ENCODE assay signal across 7 mouse cellular contexts in the genomic region with DNA sequence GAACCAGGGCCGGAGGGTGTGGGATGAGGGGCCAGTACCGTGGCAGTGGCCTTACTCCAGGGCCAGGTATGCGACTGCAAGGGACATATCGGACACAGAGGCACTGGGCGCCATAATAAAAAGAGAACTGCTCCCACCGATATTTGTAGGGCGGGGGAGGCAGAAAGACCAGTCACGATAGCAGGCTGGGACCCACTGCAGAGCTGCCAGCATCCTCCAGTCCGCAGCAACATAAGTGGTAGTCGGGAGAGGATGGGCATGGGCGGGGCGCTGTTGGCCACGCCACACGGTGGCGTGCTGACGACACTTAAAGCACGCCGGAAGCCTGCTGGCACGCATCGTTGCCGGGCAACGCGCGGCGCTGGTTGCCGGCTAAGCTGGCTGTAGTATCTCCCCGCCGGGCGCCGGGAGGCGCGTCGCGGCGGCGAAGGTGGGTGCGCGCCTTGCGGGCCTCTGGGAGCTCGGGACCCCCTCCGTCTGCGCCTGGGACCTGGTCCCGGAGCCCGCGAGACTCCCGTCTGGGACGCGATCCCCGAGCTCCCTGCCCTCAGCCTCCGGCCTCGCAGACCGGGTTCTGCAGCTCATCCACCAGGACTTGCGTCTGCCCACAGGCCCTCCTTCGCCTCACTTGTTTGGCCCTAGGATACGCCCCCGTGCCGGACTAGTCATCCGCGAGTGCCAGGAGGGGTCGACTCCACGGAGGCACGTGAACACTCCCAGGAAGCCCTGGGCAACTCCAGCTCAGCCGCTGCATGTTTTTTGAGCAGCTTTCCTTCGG. TPM values are rescaled to one million over a fixed set of nuclear protein-coding genes. Genes with fewer than 3 reads are reported as not detected.
DNase-seq lines count a peak whose midpoint lies in the region; ATAC-seq lines count a peak whose summit lies in the region.

Gene Clba1, plus strand, starts transcription at position 351 of the 778 bp plus-strand sequence.

- peak within 1 kb of the TSS; percentile 54 for H3K9ac ChIP-seq in intestine, embryonic 16.5 days (ENCODE audit: low read depth, low read length)
- H3K9ac ChIP-seq in midbrain, embryonic 11.5 days (ENCODE audit: low read length), result peak within 1 kb of the TSS; percentile 71

- DNase-seq in adrenal gland, adult 18-20 months (ENCODE audit: low spot score in 2 of 2), result peak; percentile 85 to 87
- DNase-seq in embryo, embryonic 11 days, result peak; percentile 97
- peak; percentile 88 to 90 for DNase-seq in gastrocnemius, postnatal 36 days
- DNase-seq in left cerebral cortex, postnatal 36 days (ENCODE audit: low spot score in 2 of 2), result peak; percentile 91 to 94
- DNase-seq in midbrain, embryonic 11.5 days (ENCODE audit: low spot score, missing footprints), result peak; percentile 99
- DNase-seq in skeletal muscle tissue, adult 2 months (ENCODE audit: low read depth, low spot score), result peak; percentile 93

- H3K4me3 ChIP-seq in intestine, embryonic 16.5 days (ENCODE audit: low read length), result peak within 1 kb of the TSS; percentile 71
- peak within 1 kb of the TSS; percentile 66 for H3K4me3 ChIP-seq in midbrain, embryonic 11.5 days (ENCODE audit: low read depth, low read length)

- no peaks in the 10 kb centered on the region for H3K36me3 ChIP-seq in intestine, embryonic 16.5 days (ENCODE audit: control insufficient read depth, insufficient read depth, low read length)
- no peaks in the 10 kb centered on the region for H3K36me3 ChIP-seq in midbrain, embryonic 11.5 days (ENCODE audit: control insufficient read depth, insufficient read depth, low read length)

- no peaks in the 10 kb centered on the region for H3K9me3 ChIP-seq in intestine, embryonic 16.5 days (ENCODE audit: control insufficient read depth, low read length)
- H3K9me3 ChIP-seq in midbrain, embryonic 11.5 days (ENCODE audit: control insufficient read depth, low read length), result no peaks in the 10 kb centered on the region

- H3K4me2 ChIP-seq in intestine, embryonic 16.5 days (ENCODE audit: low read depth, low read length), result peak within 1 kb of the TSS; percentile 98
- H3K4me2 ChIP-seq in midbrain, embryonic 11.5 days, result peak within 1 kb of the TSS; percentile 98

- intact Hi-C loops in gastrocnemius, postnatal 36 days (cut with DNase I), result loop anchor here (2.0 kb wide), 1 partner anchor 20 kb away; the partner anchor contains the start of gene Cdca4
- intact Hi-C loops in left cerebral cortex, postnatal 36 days (cut with DNase I), result loop anchor here (5.0 kb wide), 1 partner anchor 34 kb away; no protein-coding TSS in a partner anchor

- H3K27ac ChIP-seq in intestine, embryonic 16.5 days (ENCODE audit: low read length), result no peak within 1 kb of the TSS
- H3K27ac ChIP-seq in midbrain, embryonic 11.5 days (ENCODE audit: low read depth, low read length), result 0 out of 2 replicates have a peak within 1 kb of the TSS, but pooled peaks have one; percentile 22

- H3K4me1 ChIP-seq in intestine, embryonic 16.5 days (ENCODE audit: control insufficient read depth, insufficient read depth, low read length), result peaks cover 11% of the 10 kb centered on the region
- H3K4me1 ChIP-seq in midbrain, embryonic 11.5 days (ENCODE audit: control insufficient read depth, insufficient read depth, low read length), result peaks cover 5% of the 10 kb centered on the region

- ATAC-seq in intestine, embryonic 16.5 days, result peak; percentile 96
- ATAC-seq in midbrain, embryonic 11.5 days (ENCODE audit: low FRiP score), result peak; percentile 93

- WGBS in intestine, embryonic 16.5 days, result under 1% methylated on average over 64 of the region's 64 CpGs
- under 1% methylated on average over 58 of the region's 64 CpGs for WGBS in midbrain, embryonic 11.5 days

- H3K27me3 ChIP-seq in intestine, embryonic 16.5 days (replicated peaks; ENCODE audit: control insufficient read depth, insufficient read depth, low read length), result no peaks in the 10 kb centered on the region; the same call in 1 of the 2 replicates
- no peaks in the 10 kb centered on the region for H3K27me3 ChIP-seq in midbrain, embryonic 11.5 days (ENCODE audit: control insufficient read depth, insufficient read depth, low read length)

RNA-seq across cellular contexts. Expression of gene Clba1, which starts in this region (rescaled TPM):
- total RNA-seq in adrenal gland, adult 18-20 months (2021), result 1 to 10 TPM; 6.3 to 6.8 TPM
- under 1 TPM; 0.31 to 0.64 TPM for total RNA-seq in gastrocnemius, postnatal 36 days (2021)
- polyA plus RNA-seq in intestine, embryonic 16.5 days (2015; fragmentation: Nextera tagmentation; extraction: Ambion mirVana), result 3.4 and 4.1 TPM in 2 replicates
- 10 to 100 TPM; 17.4 to 22.1 TPM for total RNA-seq in left cerebral cortex, postnatal 36 days (2021)
- polyA plus RNA-seq in midbrain, embryonic 11.5 days (2014; fragmentation: Nextera tagmentation; extraction: Ambion mirVana), result 14.7 and 15.3 TPM in 2 replicates

Comparison
In these comparisons a context has a peak if more than half of its experiments do, and no peak if none do; other contexts are left out.
1. RNA of gene Clba1 (total RNA-seq): 17.4 to 22.1 TPM in left cerebral cortex, postnatal 36 days and 6.3 to 6.8 TPM in adrenal gland, adult 18-20 months; 0.31 to 0.64 TPM in gastrocnemius, postnatal 36 days; every median in the first group is over 4 times any median in the second.
2. Peak in DNase-seq in gastrocnemius, postnatal 36 days; RNA of the gene not detected or under 1 TPM.
3. Peak in every context shown above with its lines, with median percentiles within 50 percentile points of each other: DNase-seq.